Mouse (Mus musculus) duodenum, adult 2 months (tissue): ENCODE data around the gene Gm20765. TPM values are rescaled to one million over a fixed set of nuclear protein-coding genes. Genes with fewer than 3 reads are reported as not detected.

Experiments
- polyA plus RNA-seq: library from polyadenylated mRNA; depleted of rRNA; stranded (reverse); fragments of >200 nt; gene quantifications from 2 replicates; pipeline ENCODE4 v1.2.3, GENCODE M21; 2012; ENCODE audit warnings: low replicate concordance; rRNA removed

Gene Gm20765
- not detected in 2 replicates for polyA plus RNA-seq

GRCm38 (mm10) chr10:104185233-104185632 lies at the start of gene Gm20765:
Gene Gm20765 (plus strand): TSS chr10:104185533.

GRCm38 (mm10) chr10:104142687-104143086 lies 42.6 kb upstream of the Gm20765 start, which contains the start of gene Gm21293:
Gene Gm21293 (plus strand): TSS chr10:104142987.

GRCm38 (mm10) chr10:104151197-104151596 lies 34.1 kb upstream of the Gm20765 start, which contains the start of gene Gm6763:
Gene Gm6763 (plus strand): TSS chr10:104151497.

GRCm38 (mm10) chr10:104159706-104160105 lies 25.6 kb upstream of the Gm20765 start, which contains the start of gene Gm8764:
Gene Gm8764 (plus strand): TSS chr10:104160006.

GRCm38 (mm10) chr10:104168215-104168614 lies 17.1 kb upstream of the Gm20765 start, which contains the start of gene Gm21304:
Gene Gm21304 (plus strand): TSS chr10:104168515.

GRCm38 (mm10) chr10:104176724-104177123 lies 8.6 kb upstream of the Gm20765 start, which contains the start of gene Gm21312:
Gene Gm21312 (plus strand): TSS chr10:104177024.

GRCm38 (mm10) chr10:104193742-104194141 lies 8.4 kb downstream of the Gm20765 start, which contains the start of gene Gm4340:
Gene Gm4340 (plus strand): TSS chr10:104194042.

Other genes with a start within 250 kb of the Gm20765 start
- not detected in 2 replicates for gene Gm21293, start 42.5 kb upstream of the Gm20765 start, polyA plus RNA-seq
- not detected in 2 replicates for gene Gm6763, start 34.0 kb upstream of the Gm20765 start, polyA plus RNA-seq
- gene Gm8764, start 25.5 kb upstream of the Gm20765 start, polyA plus RNA-seq = not detected in 2 replicates
- not detected in 2 replicates for gene Gm21304, start 17.0 kb upstream of the Gm20765 start, polyA plus RNA-seq
- gene Gm21312, start 8.5 kb upstream of the Gm20765 start, polyA plus RNA-seq = not detected in 2 replicates
- gene Gm4340, start 8.5 kb downstream of the Gm20765 start, polyA plus RNA-seq = not detected in 2 replicates